Mouse (Mus musculus): ENCODE data around the gene Trim10. TPM values are rescaled to one million over a fixed set of nuclear protein-coding genes. Genes with fewer than 3 reads are reported as not detected.

Trim10 gene
- polyA plus RNA-seq, 1 experiment from 2014 or later: 2.5 TPM

- H3K27me3 ChIP-seq: no peaks in the 10 kb centered on the region
- H3K9me3 ChIP-seq: no peaks in the 10 kb centered on the region
- no peak for ATAC-seq (ENCODE audit: low FRiP score, low read depth)
- H3K4me2 ChIP-seq (replicated peaks): no peak within 1 kb of the TSS
- H3K9ac ChIP-seq: no peak within 1 kb of the TSS
- H3K4me1 ChIP-seq: no peaks in the 10 kb centered on the region
- H3K36me3 ChIP-seq: no peaks in the 10 kb centered on the region
- H3K4me3 ChIP-seq: no peak within 1 kb of the TSS
- 65% methylated on average over 6 of the region's 6 CpGs for WGBS
- no peak within 1 kb of the TSS for H3K27ac ChIP-seq
These were observed 28.3 kb downstream of the Trim10 start, which contains the start of gene Trim31 for GRCm38 (mm10) chr17:36897552-36898205. Gene Trim31, plus strand, starts transcription at chr17:36898118.

- Histone ChIP-seq H3K4me3 (no peak overlapping the region), H3K4me2 (replicated peaks) (no peak overlapping the region), H3K27me3 (no peaks in the 10 kb centered on the region), H3K4me1 (no peaks in the 10 kb centered on the region), H3K9me3 (no peaks in the 10 kb centered on the region), H3K27ac (no peak overlapping the region), H3K36me3 (no peaks in the 10 kb centered on the region), H3K9ac (no peak overlapping the region)
- no peak for ATAC-seq (ENCODE audit: low FRiP score, low read depth)
- WGBS: 84% methylated on average over 4 of the region's 4 CpGs
These were observed 30.0 kb downstream of the Trim10 start for GRCm38 (mm10) chr17:36899376-36899775.

- no peak; the same call in 1 of the 2 replicates for ATAC-seq (ENCODE audit: low FRiP score, low read depth)
- WGBS: 77% methylated on average over 5 of the region's 5 CpGs
These were observed 30.6 kb downstream of the Trim10 start for GRCm38 (mm10) chr17:36900001-36900400.

GRCm38 (mm10) chr17:36900691-36901090 is 31.3 kb downstream of the Trim10 start:
- no peak overlapping the region for H3K4me3 ChIP-seq
- H3K27ac ChIP-seq: no peak overlapping the region
- no peaks in the 10 kb centered on the region for H3K4me1 ChIP-seq
- no peaks in the 10 kb centered on the region for H3K36me3 ChIP-seq
- no peak for ATAC-seq (ENCODE audit: low FRiP score, low read depth)
- 41% methylated on average over 1 of the region's 1 CpGs for WGBS
- no peaks in the 10 kb centered on the region for H3K27me3 ChIP-seq
- no peak overlapping the region for H3K9ac ChIP-seq
- H3K4me2 ChIP-seq (replicated peaks): no peak overlapping the region
- H3K9me3 ChIP-seq: no peaks in the 10 kb centered on the region

More at GRCm38 (mm10) chr17:36900001-36900400, 30.6 kb downstream of the Trim10 start:
- Histone ChIP-seq H3K36me3 (no peaks in the 10 kb centered on the region), H3K4me2 (replicated peaks) (no peak overlapping the region), H3K4me1 (no peaks in the 10 kb centered on the region), H3K27me3 (no peaks in the 10 kb centered on the region), H3K27ac (no peak overlapping the region), H3K9ac (no peak overlapping the region), H3K9me3 (no peaks in the 10 kb centered on the region), H3K4me3 (no peak overlapping the region)

GRCm38 (mm10) chr17:36903651-36904050 is 34.3 kb downstream of the Trim10 start:
- H3K27me3 ChIP-seq: no peaks in the 10 kb centered on the region
- H3K4me1 ChIP-seq: 0 out of 2 replicates have a peak, but pooled peaks cover 3% of the 10 kb centered on the region
- H3K9me3 ChIP-seq: no peaks in the 10 kb centered on the region
- no peak overlapping the region for H3K9ac ChIP-seq
- no peak overlapping the region for H3K4me2 ChIP-seq (replicated peaks)
- 74% methylated on average over 3 of the region's 3 CpGs for WGBS
- H3K27ac ChIP-seq: no peak overlapping the region
- no peak overlapping the region for H3K4me3 ChIP-seq
- ATAC-seq (ENCODE audit: low FRiP score, low read depth): no peak
- no peaks in the 10 kb centered on the region for H3K36me3 ChIP-seq

GRCm38 (mm10) chr17:36908235-36908634 is 38.9 kb downstream of the Trim10 start:
- WGBS: 57% methylated on average over 1 of the region's 1 CpGs
- peak; percentile 82; the same call in 1 of the 2 replicates for ATAC-seq (ENCODE audit: low FRiP score, low read depth)

GRCm38 (mm10) chr17:36909802-36910201 is 40.4 kb downstream of the Trim10 start:
- H3K36me3 ChIP-seq: no peaks in the 10 kb centered on the region
- no peaks in the 10 kb centered on the region; the same call in 1 of the 2 replicates for H3K27me3 ChIP-seq
- H3K9ac ChIP-seq: no peak overlapping the region
- H3K4me2 ChIP-seq (replicated peaks): no peak overlapping the region
- H3K4me1 ChIP-seq: 0 out of 2 replicates have a peak, but pooled peaks cover 3% of the 10 kb centered on the region
- no peak overlapping the region for H3K27ac ChIP-seq
- no peak for ATAC-seq (ENCODE audit: low FRiP score, low read depth)
- 53% methylated on average over 4 of the region's 4 CpGs for WGBS
- no peaks in the 10 kb centered on the region for H3K9me3 ChIP-seq
- no peak overlapping the region for H3K4me3 ChIP-seq

More at GRCm38 (mm10) chr17:36908235-36908634, 38.9 kb downstream of the Trim10 start:
- H3K9ac ChIP-seq: no peak overlapping the region
- H3K4me2 ChIP-seq (replicated peaks): no peak overlapping the region
- H3K27ac ChIP-seq: no peak overlapping the region
- H3K27me3 ChIP-seq: no peaks in the 10 kb centered on the region; the same call in 1 of the 2 replicates
- no peaks in the 10 kb centered on the region for H3K9me3 ChIP-seq
- no peaks in the 10 kb centered on the region for H3K36me3 ChIP-seq
- 0 out of 2 replicates have a peak, but pooled peaks cover 3% of the 10 kb centered on the region for H3K4me1 ChIP-seq
- no peak overlapping the region for H3K4me3 ChIP-seq

- no peaks in the 10 kb centered on the region; the same call in none of the 2 replicates for H3K27me3 ChIP-seq
- no peaks in the 10 kb centered on the region for H3K9me3 ChIP-seq
- H3K4me2 ChIP-seq (replicated peaks): no peak overlapping the region
- H3K36me3 ChIP-seq: no peaks in the 10 kb centered on the region
- 71% methylated on average over 2 of the region's 2 CpGs for WGBS
- H3K4me1 ChIP-seq: 0 out of 2 replicates have a peak, but pooled peaks cover 3% of the 10 kb centered on the region
- H3K4me3 ChIP-seq: no peak overlapping the region
- no peak for ATAC-seq (ENCODE audit: low FRiP score, low read depth)
- no peak overlapping the region for H3K9ac ChIP-seq
- H3K27ac ChIP-seq: no peak overlapping the region
These were observed 42.7 kb downstream of the Trim10 start for GRCm38 (mm10) chr17:36912031-36912430.

- Histone ChIP-seq H3K9me3 (no peaks in the 10 kb centered on the region), H3K4me2 (replicated peaks) (no peak overlapping the region), H3K36me3 (no peaks in the 10 kb centered on the region), H3K4me3 (no peak overlapping the region), H3K9ac (no peak overlapping the region), H3K27me3 (no peaks in the 10 kb centered on the region; the same call in none of the 2 replicates), H3K27ac (no peak overlapping the region), H3K4me1 (no peaks in the 10 kb centered on the region)
- WGBS: 0% methylated on average over 2 of the region's 2 CpGs
- no peak for ATAC-seq (ENCODE audit: low FRiP score, low read depth)
These were observed 44.7 kb downstream of the Trim10 start for GRCm38 (mm10) chr17:36914108-36914507.

GRCm38 (mm10) chr17:36915076-36915475 is 45.7 kb downstream of the Trim10 start:
- Histone ChIP-seq H3K4me3 (no peak overlapping the region), H3K4me2 (replicated peaks) (no peak overlapping the region), H3K36me3 (no peaks in the 10 kb centered on the region), H3K27ac (no peak overlapping the region), H3K9me3 (no peaks in the 10 kb centered on the region), H3K9ac (no peak overlapping the region), H3K4me1 (no peaks in the 10 kb centered on the region), H3K27me3 (no peaks in the 10 kb centered on the region; the same call in 1 of the 2 replicates)
- WGBS: 12% methylated on average over 9 of the region's 9 CpGs
- ATAC-seq (ENCODE audit: low FRiP score, low read depth): no peak

GRCm38 (mm10) chr17:36920239-36920638 is 50.9 kb downstream of the Trim10 start:
- WGBS: 48% methylated on average over 15 of the region's 15 CpGs
- H3K4me2 ChIP-seq (replicated peaks): no peak overlapping the region
- no peaks in the 10 kb centered on the region; the same call in 1 of the 2 replicates for H3K27me3 ChIP-seq
- no peak overlapping the region for H3K27ac ChIP-seq
- H3K4me3 ChIP-seq: no peak overlapping the region
- no peak overlapping the region for H3K9ac ChIP-seq
- no peak for ATAC-seq (ENCODE audit: low FRiP score, low read depth)
- no peaks in the 10 kb centered on the region for H3K9me3 ChIP-seq
- H3K4me1 ChIP-seq: no peaks in the 10 kb centered on the region
- no peaks in the 10 kb centered on the region for H3K36me3 ChIP-seq

- no peaks in the 10 kb centered on the region for H3K9me3 ChIP-seq
- WGBS: 77% methylated on average over 4 of the region's 4 CpGs
- ATAC-seq (ENCODE audit: low FRiP score, low read depth): no peak
These were observed 53.3 kb downstream of the Trim10 start for GRCm38 (mm10) chr17:36922715-36923114.

More at GRCm38 (mm10) chr17:36922715-36923114, 53.3 kb downstream of the Trim10 start:
- H3K27ac ChIP-seq: no peak overlapping the region
- no peak overlapping the region for H3K4me2 ChIP-seq (replicated peaks)
- no peak overlapping the region for H3K9ac ChIP-seq
- H3K36me3 ChIP-seq: no peaks in the 10 kb centered on the region
- H3K27me3 ChIP-seq: no peaks in the 10 kb centered on the region
- no peak overlapping the region for H3K4me3 ChIP-seq
- H3K4me1 ChIP-seq: no peaks in the 10 kb centered on the region

Measured in limb, embryonic 13.5 days (tissue).